Mouse (Mus musculus): ENCODE results near the gene Pcdh15.

The Pcdh15 gene

DNA sequence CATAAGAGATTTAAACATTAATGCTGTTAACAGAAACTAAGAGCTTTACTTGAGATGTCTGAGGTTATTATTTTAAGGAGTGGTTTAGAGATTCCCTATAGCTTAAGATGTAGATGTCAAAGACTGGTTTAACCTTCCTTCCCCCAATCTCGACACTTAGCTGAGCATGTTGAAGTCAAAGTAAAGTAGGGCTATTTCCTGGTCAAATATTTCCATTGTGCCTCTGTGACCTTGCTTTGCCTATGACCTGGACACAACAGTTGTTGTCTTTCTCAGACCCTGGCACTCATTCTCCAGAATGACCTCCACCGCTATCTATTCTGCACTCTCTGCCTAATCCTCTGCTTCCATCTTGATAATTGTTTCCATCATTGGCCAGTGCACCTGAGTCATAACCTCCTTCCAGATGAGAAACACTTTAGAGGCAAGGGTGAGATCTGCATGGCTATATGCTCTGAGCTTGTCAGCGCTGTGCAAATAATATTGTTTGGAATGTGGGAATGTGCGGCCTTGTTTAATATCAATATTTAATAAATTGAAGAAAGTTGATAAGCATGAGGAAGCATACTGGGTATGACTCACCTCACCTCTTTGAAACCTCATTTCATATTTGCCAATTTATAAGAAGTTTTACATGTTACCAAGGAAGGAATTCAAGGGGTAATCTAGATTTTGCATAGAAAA lies 833.0 kb downstream of the Pcdh15 start:
- DNase-seq (ENCODE audit: extremely low read depth, insufficient read length, low spot score), result no peak

DNA sequence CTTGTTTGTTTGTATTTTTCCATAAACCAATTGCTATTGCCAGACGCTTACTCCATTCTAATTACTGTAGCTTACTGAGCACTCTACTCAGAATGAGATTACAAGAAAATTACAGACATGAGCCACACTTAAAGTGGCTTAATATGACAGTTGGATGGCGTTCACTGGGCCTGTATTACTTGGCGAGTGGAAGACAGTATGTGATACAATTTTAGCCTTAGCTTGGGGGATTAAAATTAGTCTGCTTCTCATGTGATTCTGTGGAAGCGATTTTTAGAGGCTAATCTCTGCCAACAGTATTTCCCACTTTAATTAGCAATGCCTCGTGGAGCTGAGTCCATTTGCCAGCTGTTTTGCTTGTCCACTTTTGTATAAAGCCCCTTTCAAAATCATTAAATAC lies 837.0 kb downstream of the Pcdh15 start:
- DNase-seq (ENCODE audit: extremely low read depth, insufficient read length, low spot score), result no peak

DNA sequence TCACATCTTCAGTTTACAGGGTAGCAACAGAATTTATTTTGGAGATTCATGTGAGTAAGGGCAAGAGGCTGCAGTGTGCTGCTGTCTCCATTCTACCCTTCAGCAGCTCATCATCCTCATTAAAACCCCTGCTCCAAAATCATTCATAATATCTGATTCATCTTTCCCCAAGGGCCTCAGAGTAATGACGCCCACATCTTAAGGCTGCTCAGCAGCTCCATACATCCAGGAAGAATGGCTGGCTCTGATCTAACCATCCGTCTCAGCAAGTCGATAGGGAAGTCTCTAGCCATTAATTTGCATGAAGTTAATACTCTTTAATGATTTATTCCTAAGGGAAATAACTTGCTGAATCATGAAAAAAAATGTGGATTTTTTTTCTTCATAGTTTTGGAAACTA lies 839.8 kb downstream of the Pcdh15 start:
- DNase-seq (ENCODE audit: extremely low read depth, insufficient read length, low spot score), result no peak

DNA sequence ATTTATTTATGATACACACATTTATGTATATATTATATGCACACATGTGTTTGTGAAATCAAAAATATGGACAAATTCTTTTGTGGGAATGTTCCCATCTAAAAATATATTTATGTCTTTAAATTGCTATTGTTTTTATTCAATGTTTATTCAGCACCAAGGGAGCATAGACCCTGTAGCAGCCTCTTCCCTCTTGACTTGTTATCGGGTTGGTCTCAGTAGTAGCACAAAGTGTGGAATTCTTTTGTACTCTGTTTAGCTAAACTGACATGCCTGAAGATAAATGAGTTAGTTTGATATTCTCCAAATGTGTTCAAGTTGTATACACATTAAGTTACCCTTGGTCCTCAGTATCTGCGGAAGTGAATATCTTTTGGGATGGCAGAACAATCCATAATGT lies 848.7 kb downstream of the Pcdh15 start:
- no peak for DNase-seq (ENCODE audit: extremely low read depth, insufficient read length, low spot score)

DNA sequence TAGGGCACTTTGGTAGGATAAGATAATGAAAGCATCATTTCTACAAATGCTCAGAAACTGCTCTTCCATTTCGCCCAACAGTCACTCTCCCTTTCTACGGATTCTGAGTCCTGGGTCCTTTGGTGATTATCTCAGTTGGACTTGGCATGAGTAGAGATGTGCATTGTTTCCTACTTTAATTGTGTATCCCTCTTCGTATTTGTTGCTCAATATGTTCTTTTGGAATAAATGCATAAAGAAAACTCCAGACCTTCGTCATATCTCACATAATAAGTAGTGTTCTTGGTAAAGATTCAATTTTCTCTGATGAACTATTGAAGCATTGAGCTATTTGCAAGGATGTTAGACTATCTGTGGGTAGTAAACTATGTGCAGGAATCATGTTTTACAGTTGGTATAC lies 854.2 kb downstream of the Pcdh15 start:
- no peak for DNase-seq (ENCODE audit: extremely low read depth, insufficient read length, low spot score)

DNA sequence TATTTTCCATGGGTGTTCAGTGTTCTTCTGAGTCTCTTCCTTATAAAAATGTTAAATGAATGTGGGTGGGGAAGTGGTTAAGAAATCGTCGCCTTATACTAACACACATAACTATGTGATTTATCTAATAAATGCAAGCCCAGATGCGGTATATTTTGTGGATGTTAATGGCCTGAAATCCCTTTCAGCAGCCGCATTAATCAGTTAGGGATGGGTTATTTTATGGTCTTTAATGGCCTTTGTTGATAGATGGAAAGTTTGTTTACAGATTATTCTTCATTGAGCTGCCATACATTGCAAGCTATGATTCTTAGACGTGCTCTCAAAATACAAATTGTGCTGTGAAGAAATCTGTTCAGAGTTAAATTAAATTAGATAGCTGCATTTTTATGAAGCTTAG lies 884.9 kb downstream of the Pcdh15 start:
- no peak for DNase-seq (ENCODE audit: extremely low read depth, insufficient read length, low spot score)

DNA sequence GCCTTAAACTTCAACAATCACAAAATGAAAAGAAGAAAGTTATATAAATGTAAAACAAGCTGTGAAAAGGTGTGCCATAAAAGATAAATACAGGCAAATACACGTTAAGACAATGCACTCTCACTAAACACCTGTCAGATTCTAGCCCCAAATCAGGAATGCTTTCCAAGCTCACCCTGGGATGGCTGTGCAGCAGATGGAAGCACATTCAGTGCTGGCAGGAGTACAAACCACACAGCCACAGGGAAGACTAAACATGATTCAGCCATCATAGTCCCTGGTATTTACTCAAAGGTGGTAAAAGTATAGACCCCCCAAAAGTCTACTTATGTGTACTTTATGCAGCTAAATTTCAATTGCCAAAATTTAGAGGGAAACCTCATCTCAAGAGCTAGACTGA lies 909.7 kb downstream of the Pcdh15 start:
- DNase-seq (ENCODE audit: extremely low read depth, insufficient read length, low spot score), result no peak

DNA sequence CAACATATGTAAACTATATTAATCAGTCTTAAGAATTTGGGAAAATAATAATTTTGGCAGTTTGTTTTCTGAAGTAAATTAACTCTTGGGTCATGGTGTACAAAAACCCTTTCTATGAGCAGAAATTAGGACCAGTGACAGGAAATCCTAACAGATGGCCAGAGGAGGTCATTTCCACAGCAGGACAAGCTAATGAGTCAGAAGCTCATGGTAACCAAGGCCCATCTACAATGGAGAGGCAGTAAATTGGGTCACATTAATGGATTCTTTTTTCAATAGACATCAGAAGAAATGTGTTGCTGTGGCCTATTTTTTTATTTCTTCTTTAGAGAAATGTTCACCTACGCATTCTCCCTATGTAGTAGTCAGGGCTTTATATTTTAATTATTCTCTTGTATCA lies 923.9 kb downstream of the Pcdh15 start:
- DNase-seq (ENCODE audit: extremely low read depth, insufficient read length, low spot score), result no peak

DNA sequence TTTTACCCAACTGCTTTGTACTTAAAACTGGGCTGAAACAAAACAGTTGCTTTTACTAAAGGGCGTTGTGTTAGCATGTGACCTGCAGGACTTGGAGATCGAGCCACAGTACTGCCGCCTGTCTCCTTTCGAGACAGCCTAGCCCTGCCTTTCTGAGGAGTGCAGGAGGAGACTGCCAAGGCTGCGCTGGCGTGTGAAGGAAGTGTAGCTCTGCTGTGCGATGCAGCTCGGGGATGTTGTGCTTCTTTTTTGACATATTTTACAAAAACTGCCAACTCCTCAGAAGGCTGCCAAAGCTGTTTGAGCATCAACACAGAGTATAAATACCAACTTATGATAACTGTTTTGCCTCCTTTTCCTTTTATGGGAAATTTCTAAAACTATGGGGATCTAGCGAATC lies 953.9 kb downstream of the Pcdh15 start:
- DNase-seq (ENCODE audit: extremely low read depth, insufficient read length, low spot score), result no peak

DNA sequence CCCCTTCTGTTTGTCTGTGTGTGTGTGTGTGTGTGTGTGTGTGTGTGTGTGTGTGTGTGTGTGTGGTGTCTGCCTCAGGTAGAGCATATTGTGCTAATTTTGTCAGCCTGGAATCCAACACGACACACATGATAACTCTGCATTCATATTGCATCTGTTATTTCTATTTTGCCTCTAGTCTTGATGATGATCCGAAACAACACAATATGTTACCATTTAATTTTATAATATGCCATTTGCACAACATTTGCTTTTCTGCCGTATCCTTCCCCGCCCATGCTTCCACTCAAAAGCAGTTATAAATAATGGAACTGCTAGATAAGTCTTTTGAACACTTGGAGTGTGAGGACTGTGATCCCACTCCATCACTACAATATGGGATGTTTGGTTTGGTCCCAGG lies 987.5 kb downstream of the Pcdh15 start:
- DNase-seq (ENCODE audit: extremely low read depth, insufficient read length, low spot score), result no peak

DNA sequence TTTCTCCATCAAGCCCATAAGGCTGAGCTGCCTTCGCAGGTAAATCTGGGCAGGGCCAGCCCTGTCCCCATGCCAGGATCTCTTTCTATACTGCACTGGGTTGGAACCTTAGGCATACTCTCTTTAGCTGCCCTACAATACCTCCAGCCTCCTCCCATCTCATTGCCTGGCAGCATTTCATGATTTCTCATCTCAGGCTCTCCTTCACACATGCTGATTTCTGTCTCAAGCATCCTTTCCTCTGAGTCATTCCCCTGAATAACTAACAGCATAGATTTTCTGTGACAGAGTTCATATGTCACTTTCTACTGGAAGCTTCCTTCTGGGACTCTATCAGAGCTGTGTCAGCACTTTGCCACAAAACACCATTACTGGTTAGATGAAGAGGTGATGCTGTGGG lies 999.2 kb downstream of the Pcdh15 start:
- no peak for DNase-seq (ENCODE audit: extremely low read depth, insufficient read length, low spot score)

DNA sequence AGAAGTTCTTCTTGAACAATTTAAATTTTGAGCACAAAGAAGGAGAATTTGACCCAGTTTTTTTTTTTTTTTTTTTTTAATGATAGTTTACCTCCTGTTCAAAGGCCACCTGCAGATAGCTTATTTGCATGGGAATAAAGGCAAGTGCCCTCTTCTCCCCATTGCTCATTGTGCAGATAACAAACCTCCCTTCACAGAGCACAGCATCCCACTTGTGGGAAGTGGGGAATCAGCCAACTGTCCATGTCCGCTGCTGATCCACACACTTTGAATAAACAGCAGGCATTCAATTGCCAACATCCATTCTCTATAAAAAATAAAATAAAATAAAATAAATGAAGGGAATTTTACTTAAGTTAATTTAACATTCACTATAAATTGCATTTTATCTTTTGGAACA lies 1015.0 kb downstream of the Pcdh15 start:
- DNase-seq (ENCODE audit: extremely low read depth, insufficient read length, low spot score), result no peak

DNA sequence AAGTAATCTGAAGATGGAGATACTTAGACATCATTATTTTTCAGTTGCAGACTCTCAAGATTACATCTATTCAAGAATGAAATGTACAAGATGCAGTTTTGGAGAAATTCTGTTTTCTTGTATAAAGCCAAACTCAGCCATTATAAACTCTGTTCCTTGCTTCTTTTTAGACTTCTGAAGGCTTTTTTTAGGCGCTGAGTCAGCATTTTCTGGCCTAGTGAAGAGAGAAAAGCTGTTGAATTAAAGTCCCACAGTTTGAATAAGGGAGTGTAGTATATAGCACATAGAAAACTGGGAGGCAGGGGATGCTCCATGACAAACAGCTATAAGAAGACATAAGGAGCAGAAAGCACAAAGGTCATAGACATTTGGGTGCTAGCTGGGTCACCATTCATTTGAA lies 1017.7 kb downstream of the Pcdh15 start:
- DNase-seq (ENCODE audit: extremely low read depth, insufficient read length, low spot score), result no peak

DNA sequence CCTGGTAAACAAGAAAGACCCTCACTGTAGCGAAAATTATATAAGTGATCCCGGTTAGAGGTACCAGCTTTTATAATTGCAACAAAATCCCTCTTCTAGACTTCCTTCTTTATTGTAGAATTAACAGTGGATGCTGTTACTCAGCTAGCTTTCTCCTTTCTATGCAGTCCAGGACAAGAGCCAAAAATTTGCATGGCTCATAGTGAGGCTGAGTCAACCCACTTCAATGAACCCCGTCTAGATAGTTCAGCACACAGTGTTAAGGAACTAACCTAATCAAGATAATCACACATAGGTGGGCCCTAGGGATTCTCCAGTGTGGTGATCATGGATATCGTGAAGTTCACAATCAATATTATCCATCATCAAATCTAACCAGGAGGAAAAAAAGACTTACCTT lies 1024.3 kb downstream of the Pcdh15 start:
- no peak for DNase-seq (ENCODE audit: extremely low read depth, insufficient read length, low spot score)

DNA sequence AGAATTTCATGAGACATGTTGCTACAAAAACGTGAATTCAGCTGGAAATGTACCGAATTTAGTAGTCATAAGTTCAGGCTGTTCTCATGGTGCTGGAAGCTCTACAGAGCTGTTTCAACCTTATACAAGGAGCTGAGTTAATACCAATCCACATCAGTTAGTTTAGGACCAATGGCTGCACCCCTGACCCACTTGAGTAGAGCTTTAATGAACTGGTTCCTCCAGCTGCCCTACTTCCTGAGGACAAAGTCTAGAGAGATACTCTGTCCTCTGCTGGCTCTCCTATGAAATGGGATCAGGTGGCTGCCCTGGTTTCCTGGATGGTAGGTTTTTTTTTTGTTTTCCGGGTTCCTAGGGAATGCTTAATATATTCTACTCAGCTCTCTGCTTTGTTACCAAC lies 1030.0 kb downstream of the Pcdh15 start:
- DNase-seq (ENCODE audit: extremely low read depth, insufficient read length, low spot score), result no peak

DNA sequence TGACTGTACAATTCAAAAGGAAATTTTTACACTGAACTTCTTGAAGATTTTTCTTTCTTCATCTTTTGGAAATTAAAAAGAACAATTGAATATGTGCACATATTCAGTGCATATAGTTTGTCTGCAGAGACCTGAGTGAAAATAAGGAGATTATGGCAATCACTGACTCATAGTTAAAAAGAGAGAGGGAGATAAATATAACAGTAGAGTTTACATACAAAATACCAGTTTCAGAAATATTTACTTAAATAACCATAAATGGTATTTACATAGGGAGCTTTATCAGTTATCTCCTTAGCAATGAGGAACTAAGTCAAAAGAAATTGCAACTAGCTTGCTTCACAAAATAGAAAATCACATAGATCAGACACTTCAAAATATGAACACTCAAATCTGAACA lies 1030.5 kb downstream of the Pcdh15 start:
- DNase-seq (ENCODE audit: extremely low read depth, insufficient read length, low spot score), result no peak

DNA sequence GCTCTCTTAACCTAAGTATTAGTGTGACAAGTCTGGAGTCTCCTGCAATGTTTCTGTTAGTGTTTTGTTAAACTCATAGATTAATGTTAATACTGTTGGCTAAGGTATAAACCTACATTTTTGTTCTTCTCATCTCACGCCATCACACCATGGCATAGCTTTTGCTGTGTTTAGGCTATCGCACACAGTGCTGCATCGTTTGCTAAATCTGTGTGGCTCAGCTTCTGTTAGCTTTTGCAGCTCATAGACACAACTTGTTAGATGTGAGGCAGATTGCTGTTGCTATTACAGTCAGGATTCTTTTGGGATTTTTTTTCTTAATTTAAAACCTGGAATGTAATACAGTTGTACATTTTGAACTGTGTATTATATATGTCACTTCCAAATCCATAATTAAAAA lies 1031.7 kb downstream of the Pcdh15 start:
- DNase-seq (ENCODE audit: extremely low read depth, insufficient read length, low spot score), result no peak

DNA sequence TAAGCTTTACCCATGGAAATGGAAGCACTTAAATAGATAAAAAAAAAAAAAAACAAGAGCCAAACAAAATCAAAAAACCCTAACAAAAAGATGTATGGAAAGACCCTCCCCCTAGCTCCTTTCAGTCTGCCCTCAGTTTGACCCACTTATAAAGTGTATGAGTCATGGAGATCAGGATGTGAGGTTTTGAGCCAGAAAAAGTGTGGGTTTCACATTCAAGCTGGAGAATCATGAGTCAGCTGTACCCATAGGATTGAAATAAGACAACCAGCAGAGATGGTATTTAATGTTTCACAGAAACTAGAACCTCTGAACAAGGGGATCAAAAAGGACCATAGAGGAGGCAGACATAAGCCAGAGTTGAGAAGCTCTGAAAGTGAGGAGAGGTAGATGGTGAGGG lies 1048.8 kb downstream of the Pcdh15 start:
- no peak for DNase-seq (ENCODE audit: extremely low read depth, insufficient read length, low spot score)

DNA sequence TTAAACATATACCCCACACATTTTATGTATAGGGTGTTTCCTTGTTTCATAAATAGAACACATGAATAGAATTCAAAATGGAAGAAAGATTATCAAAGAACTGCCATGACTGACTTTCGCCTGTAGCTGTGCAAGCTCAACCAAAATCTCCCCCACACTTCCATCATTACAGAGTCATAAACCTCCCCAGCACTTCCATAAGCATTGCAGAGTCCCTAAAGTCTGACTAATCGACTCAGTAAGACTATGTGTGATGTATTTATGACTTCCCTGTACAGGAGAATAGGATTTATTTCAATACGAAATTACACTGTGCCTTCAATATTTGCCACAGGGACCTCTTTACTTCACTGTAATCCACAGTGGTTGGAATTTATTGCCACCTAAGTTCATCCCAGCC lies 1082.8 kb downstream of the Pcdh15 start:
- no peak for DNase-seq (ENCODE audit: extremely low read depth, insufficient read length, low spot score)

DNA sequence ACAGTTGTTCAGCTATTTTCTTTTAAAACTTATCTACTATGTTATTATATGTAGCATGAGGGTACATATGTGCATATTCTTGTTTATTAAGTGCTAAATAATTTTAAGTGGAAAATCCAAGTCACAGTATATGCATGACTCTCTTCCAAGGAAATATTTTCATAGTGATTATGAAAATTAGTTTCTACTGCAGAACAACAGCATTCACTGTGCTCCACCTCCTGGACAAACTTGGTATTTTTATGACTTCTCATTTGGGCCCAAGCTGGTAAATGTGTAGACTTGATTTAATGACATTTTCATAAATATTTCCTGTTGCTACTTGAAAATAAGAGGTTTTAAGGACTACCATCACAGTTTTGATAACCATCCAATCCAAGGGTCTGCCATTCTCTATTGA lies 1104.5 kb downstream of the Pcdh15 start:
- DNase-seq (ENCODE audit: extremely low read depth, insufficient read length, low spot score), result no peak

DNA sequence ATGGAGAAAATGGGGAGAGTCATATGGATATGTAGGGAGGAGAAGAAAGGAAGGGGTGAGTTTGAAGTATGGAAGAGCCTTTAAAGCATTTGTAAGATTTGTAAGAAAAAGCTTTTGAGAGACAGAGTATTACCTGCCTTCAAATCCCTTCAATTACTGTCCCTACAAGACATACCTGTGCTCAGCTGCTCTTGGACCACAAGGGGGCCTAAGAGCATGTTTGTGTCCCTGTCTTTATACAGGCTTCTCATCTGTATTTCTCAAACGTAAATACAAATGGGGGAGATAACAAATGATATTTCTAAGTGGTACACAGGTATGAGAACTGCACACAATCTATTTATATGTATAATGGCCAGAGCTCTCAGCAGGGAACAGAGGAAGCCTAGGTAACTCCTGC lies 1118.1 kb downstream of the Pcdh15 start:
- no peak for DNase-seq (ENCODE audit: extremely low read depth, insufficient read length, low spot score)

DNA sequence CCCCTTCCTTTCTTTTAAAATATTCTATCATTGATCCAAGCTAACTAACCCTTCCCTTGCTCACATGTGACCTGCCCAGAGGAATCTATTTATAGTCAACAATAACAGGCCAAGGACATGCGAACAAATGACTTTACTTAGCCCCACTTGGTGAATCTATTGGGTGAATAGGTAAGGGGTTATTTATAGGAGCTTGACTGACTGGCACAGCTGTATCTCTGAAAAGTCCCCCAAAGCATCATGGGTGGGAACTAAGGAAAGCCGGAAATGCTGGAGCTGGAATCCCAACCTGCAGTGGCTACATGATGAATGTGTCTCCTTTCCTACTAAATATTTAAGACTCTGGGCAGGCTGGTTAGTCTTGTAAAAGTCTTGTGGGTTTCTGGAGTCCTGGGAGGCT lies 1121.3 kb downstream of the Pcdh15 start:
- DNase-seq (ENCODE audit: extremely low read depth, insufficient read length, low spot score), result no peak

DNA sequence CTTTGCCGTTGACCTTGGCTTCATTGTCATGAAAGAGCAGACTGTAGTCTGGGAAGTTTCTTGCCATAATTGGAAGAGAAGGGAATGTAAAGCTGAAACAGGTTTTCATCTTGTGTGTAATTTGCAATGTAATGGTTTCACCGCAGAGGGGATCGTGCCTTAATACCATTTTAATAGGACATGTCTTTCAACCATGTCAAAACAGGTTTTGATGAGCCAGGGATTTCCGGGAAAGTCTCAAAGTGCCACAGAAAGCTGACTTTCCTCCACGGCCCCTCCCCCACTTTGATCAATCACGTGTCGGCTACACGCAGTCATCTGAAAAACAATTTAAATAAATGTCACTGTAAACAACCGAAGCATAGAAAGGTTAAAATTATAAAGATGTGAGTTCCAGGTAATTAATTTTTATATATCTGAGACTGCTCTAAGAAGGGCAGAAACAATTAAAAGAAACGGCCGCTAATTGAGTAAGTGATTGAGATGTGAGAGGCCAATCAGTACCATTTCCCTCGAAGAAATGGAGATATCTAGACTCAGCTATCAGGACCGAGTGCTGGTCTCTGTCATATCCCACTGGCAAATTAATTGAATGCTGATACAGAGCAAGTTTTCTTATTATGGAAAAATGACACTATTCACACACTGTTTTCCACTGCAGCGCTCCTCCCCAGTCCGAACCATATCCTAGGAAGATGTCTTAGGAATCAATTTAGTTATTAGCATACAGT lies 1158.7 kb downstream of the Pcdh15 start:
- no peak for DNase-seq (ENCODE audit: extremely low read depth, insufficient read length, low spot score)
